Mouse (Mus musculus): ENCODE measurements around the gene Olfr1209. TPM values are rescaled to one million over a fixed set of nuclear protein-coding genes. Genes with fewer than 3 reads are reported as not detected.

The Olfr1209 gene
- not detected for total RNA-seq (2021)
- long read RNA-seq, result 0 reads

GRCm38 (mm10) chr2:88915057-88915456 lies at the start of gene Olfr1209:
TSS of gene Olfr1209 (minus strand) at chr2:88915157.
- DNase-seq (ENCODE audit: low spot score in 2 of 2), result no peak

DNA sequence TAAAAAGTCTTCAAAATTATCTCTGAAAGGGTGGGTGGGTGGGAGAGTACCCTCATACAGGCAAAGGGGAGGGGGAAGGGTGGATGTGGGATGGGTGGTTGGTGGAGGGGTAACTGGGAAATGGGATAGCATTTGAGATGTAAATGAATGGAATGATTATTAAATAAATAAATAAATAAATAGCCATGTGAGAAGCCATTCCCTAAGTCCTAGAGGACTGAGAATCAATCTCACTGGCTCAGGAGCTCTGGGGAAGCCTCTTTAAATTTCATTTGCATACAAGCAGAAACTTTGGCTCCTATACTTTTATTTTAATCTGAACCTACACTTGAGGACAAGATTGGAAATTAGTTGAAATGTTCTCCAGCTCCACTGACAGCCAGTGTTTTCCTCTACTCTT lies 38.7 kb upstream of the Olfr1209 start, which contains the start of gene Olfr1212:
Gene Olfr1212, plus strand, starts transcription at position 301 of the 400 bp plus-strand sequence.
- no peak for DNase-seq (ENCODE audit: low spot score in 2 of 2)

GRCm38 (mm10) chr2:88938011-88938410 lies 23.1 kb upstream of the Olfr1209 start, which contains the start of gene Olfr1211:
TSS of gene Olfr1211 (minus strand) at chr2:88938111.
- no peak for DNase-seq (ENCODE audit: low spot score in 2 of 2)

- no peak for DNase-seq (ENCODE audit: low spot score in 2 of 2)
These were observed 12.7 kb downstream of the Olfr1209 start, which contains the start of gene Olfr1208 for GRCm38 (mm10) chr2:88902211-88902610. TSS of gene Olfr1208 (minus strand) at chr2:88902311.

GRCm38 (mm10) chr2:88862931-88863330 lies 52.0 kb downstream of the Olfr1209 start, which contains the start of gene Olfr1206:
TSS of gene Olfr1206 (plus strand) at chr2:88863231.
- no peak for DNase-seq (ENCODE audit: low spot score in 2 of 2)

Other genes with a start within 250 kb of the Olfr1209 start
- not detected for gene Olfr1193, start 239.5 kb downstream of the Olfr1209 start, total RNA-seq (2021)
- gene Olfr1195, start 226.0 kb downstream of the Olfr1209 start, total RNA-seq (2021), result not detected
- gene Olfr1196, start 210.6 kb downstream of the Olfr1209 start, total RNA-seq (2021), result not detected
- gene Olfr1197, start 182.8 kb downstream of the Olfr1209 start, total RNA-seq (2021), result not detected
- gene Olfr1198, start 163.8 kb downstream of the Olfr1209 start, total RNA-seq (2021), result not detected
- not detected for gene Olfr1199, start 154.7 kb downstream of the Olfr1209 start, total RNA-seq (2021)
- not detected for gene Olfr1200, start 144.7 kb downstream of the Olfr1209 start, total RNA-seq (2021)
- not detected for gene Olfr1201, start 122.1 kb downstream of the Olfr1209 start, total RNA-seq (2021)
- under 1 TPM in 1 of 2 experiments, not detected in 1; 0.09 TPM for gene Olfr1202, start 100.7 kb downstream of the Olfr1209 start, total RNA-seq (2021)
- gene Olfr1205, start 85.4 kb downstream of the Olfr1209 start, total RNA-seq (2021), result not detected
- not detected for gene Olfr1204, start 65.9 kb downstream of the Olfr1209 start, total RNA-seq (2021)
- not detected for gene Olfr1206, start 51.9 kb downstream of the Olfr1209 start, total RNA-seq (2021)
- not detected for gene Olfr1208, start 12.8 kb downstream of the Olfr1209 start, total RNA-seq (2021)
- not detected for gene Olfr1211, start 23.0 kb upstream of the Olfr1209 start, total RNA-seq (2021)
- gene Olfr1212, start 38.8 kb upstream of the Olfr1209 start, total RNA-seq (2021), result not detected
- not detected for gene Gm13762, start 65.1 kb upstream of the Olfr1209 start, total RNA-seq (2021)
- gene Olfr1214, start 77.5 kb upstream of the Olfr1209 start, total RNA-seq (2021), result not detected
- gene Olfr1215, start 91.8 kb upstream of the Olfr1209 start, total RNA-seq (2021), result not detected
- gene Olfr1216, start 103.2 kb upstream of the Olfr1209 start, total RNA-seq (2021), result not detected
- not detected for gene Olfr1217, start 116.9 kb upstream of the Olfr1209 start, total RNA-seq (2021)
- not detected for gene Olfr1218, start 146.0 kb upstream of the Olfr1209 start, total RNA-seq (2021)
- not detected for gene Olfr1219, start 168.4 kb upstream of the Olfr1209 start, total RNA-seq (2021)
- not detected for gene Olfr1220, start 191.7 kb upstream of the Olfr1209 start, total RNA-seq (2021)
- gene Olfr1221, start 202.1 kb upstream of the Olfr1209 start, total RNA-seq (2021), result not detected
- not detected for gene Olfr1222, start 217.9 kb upstream of the Olfr1209 start, total RNA-seq (2021)
- not detected for gene Olfr1223, start 236.4 kb upstream of the Olfr1209 start, total RNA-seq (2021)
- gene Olfr1224-ps1, start 248.9 kb upstream of the Olfr1209 start, total RNA-seq (2021), result not detected

Measured in layer of hippocampus, postnatal 10 days (tissue).